Mouse (Mus musculus): ENCODE measurements around the gene Slc44a2. TPM values are rescaled to one million over a fixed set of nuclear protein-coding genes. Genes with fewer than 3 reads are reported as not detected.

Gene Slc44a2
- polyA plus RNA-seq, 2 experiments: 121 to 127 TPM

DNA sequence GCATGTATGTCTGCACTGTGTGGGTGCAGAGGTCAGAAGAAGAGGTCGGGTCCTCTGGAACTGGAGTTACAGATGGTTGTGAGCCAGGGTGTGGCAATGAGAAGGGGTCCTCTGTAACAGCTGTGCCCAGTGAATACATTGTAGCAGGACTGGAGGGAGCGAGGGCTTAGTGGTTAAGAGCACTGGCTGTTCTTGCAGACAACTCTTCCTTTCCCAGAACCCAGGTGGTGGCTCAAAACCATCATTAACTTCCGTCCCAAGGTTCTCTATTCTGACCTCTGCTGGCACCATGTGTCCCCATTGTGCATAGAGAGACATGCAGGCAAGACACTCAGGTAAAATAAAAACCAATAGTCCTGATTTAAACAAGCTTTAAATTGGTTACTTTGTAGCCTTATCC, 7.1 kb downstream of the Slc44a2 start:
- Histone ChIP-seq H3K4me1 (ENCODE audit: control insufficient read depth, insufficient read depth, low read length) (peaks cover 2% of the 10 kb centered on the region; the same call in 1 of the 2 replicates), H3K9me3 (ENCODE audit: control insufficient read depth, low read length) (no peaks in the 10 kb centered on the region; the same call in 1 of the 2 replicates), H3K4me2 (replicated peaks; ENCODE audit: low read depth, low read length, severe bottlenecking) (no peak overlapping the region), H3K4me3 (replicated peaks; ENCODE audit: low read length) (no peak overlapping the region), H3K27ac (replicated peaks; ENCODE audit: low read depth, low read length) (0 out of 2 replicates have a peak overlapping the region, but pooled peaks have one; percentile 13), H3K9ac (ENCODE audit: low read depth, low read length, severe bottlenecking) (no peak overlapping the region), H3K36me3 (ENCODE audit: control insufficient read depth, insufficient read depth, low read length) (0 out of 2 replicates have a peak, but pooled peaks cover 6% of the 10 kb centered on the region), H3K27me3 (ENCODE audit: control insufficient read depth, insufficient read depth, low read length) (no peaks in the 10 kb centered on the region)
- DNase-seq (ENCODE audit: low spot score): no peak
- ATAC-seq (ENCODE audit: low FRiP score, low read depth): no peak
- WGBS: 64% methylated on average over 3 of the region's 3 CpGs
- TF ChIP-seq POLR2A (IDR thresholded peaks at IDR 0.05; ENCODE audit: borderline replicate concordance, extremely low read depth, insufficient read depth, insufficient read length): no peak

DNA sequence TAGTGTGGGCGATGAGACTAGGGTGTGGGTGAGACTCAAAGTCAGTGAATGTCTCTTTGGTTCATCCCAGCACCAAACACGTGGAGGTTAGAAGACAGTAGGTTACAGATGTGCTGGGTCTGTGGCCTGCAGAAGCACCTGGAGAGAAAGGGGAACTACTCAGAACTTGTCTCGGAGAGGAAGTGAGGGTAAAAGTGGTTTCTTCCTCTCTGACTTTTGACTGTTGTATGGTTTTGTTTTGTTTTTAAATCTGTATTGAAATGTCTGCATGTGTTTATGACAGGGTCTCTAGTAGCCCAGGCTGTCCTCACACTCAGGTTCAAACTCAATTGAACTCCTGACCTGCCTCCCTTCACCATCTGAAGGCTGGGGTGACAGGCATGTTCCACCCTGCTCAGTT, 7.5 kb downstream of the Slc44a2 start:
- H3K4me1 ChIP-seq (ENCODE audit: control insufficient read depth, insufficient read depth, low read length): peaks cover 3% of the 10 kb centered on the region; the same call in 1 of the 2 replicates
- DNase-seq (ENCODE audit: low spot score) (no peak), ATAC-seq (ENCODE audit: low FRiP score, low read depth) (no peak)
- TF ChIP-seq POLR2A (IDR thresholded peaks at IDR 0.05; ENCODE audit: borderline replicate concordance, extremely low read depth, insufficient read depth, insufficient read length): no peak
- no peaks in the 10 kb centered on the region for H3K27me3 ChIP-seq (ENCODE audit: control insufficient read depth, insufficient read depth, low read length)
- no peak overlapping the region for H3K4me2 ChIP-seq (replicated peaks; ENCODE audit: low read depth, low read length, severe bottlenecking)
- 0 out of 2 replicates have a peak, but pooled peaks cover 6% of the 10 kb centered on the region for H3K36me3 ChIP-seq (ENCODE audit: control insufficient read depth, insufficient read depth, low read length)
- H3K9ac ChIP-seq (ENCODE audit: low read depth, low read length, severe bottlenecking): no peak overlapping the region
- 77% methylated on average over 3 of the region's 3 CpGs for WGBS
- no peaks in the 10 kb centered on the region; the same call in 1 of the 2 replicates for H3K9me3 ChIP-seq (ENCODE audit: control insufficient read depth, low read length)
- H3K4me3 ChIP-seq (replicated peaks; ENCODE audit: low read length): no peak overlapping the region
- no peak overlapping the region for H3K27ac ChIP-seq (replicated peaks; ENCODE audit: low read depth, low read length)

GRCm38 (mm10) chr9:21329041-21329440, 8.5 kb downstream of the Slc44a2 start:
- no peak for TF ChIP-seq POLR2A (IDR thresholded peaks at IDR 0.05; ENCODE audit: borderline replicate concordance, extremely low read depth, insufficient read depth, insufficient read length)
- DNase-seq (ENCODE audit: low spot score): no peak
- H3K9me3 ChIP-seq (ENCODE audit: control insufficient read depth, low read length): no peaks in the 10 kb centered on the region; the same call in 1 of the 2 replicates
- no peaks in the 10 kb centered on the region for H3K27me3 ChIP-seq (ENCODE audit: control insufficient read depth, insufficient read depth, low read length)
- no peak overlapping the region for H3K4me2 ChIP-seq (replicated peaks; ENCODE audit: low read depth, low read length, severe bottlenecking)
- peaks cover 3% of the 10 kb centered on the region; the same call in 1 of the 2 replicates for H3K4me1 ChIP-seq (ENCODE audit: control insufficient read depth, insufficient read depth, low read length)
- 84% methylated on average over 2 of the region's 5 CpGs for WGBS
- H3K4me3 ChIP-seq (replicated peaks; ENCODE audit: low read length): no peak overlapping the region
- ATAC-seq (ENCODE audit: low FRiP score, low read depth): no peak
- H3K27ac ChIP-seq (replicated peaks; ENCODE audit: low read depth, low read length): no peak overlapping the region
- H3K9ac ChIP-seq (ENCODE audit: low read depth, low read length, severe bottlenecking): no peak overlapping the region
- H3K36me3 ChIP-seq (ENCODE audit: control insufficient read depth, insufficient read depth, low read length): 0 out of 2 replicates have a peak, but pooled peaks cover 6% of the 10 kb centered on the region

- H3K9me3 ChIP-seq (ENCODE audit: control insufficient read depth, low read length): no peaks in the 10 kb centered on the region; the same call in 1 of the 2 replicates
Observed at GRCm38 (mm10) chr9:21329699-21330289, 9.3 kb downstream of the Slc44a2 start.

GRCm38 (mm10) chr9:21331365-21332140, 11.1 kb downstream of the Slc44a2 start:
- Histone ChIP-seq H3K4me1 (ENCODE audit: control insufficient read depth, insufficient read depth, low read length) (peaks cover 3% of the 10 kb centered on the region; the same call in 1 of the 2 replicates), H3K36me3 (ENCODE audit: control insufficient read depth, insufficient read depth, low read length) (0 out of 2 replicates have a peak, but pooled peaks cover under 1% of the 10 kb centered on the region), H3K4me2 (replicated peaks; ENCODE audit: low read depth, low read length, severe bottlenecking) (no peak overlapping the region), H3K4me3 (replicated peaks; ENCODE audit: low read length) (no peak overlapping the region), H3K27ac (replicated peaks; ENCODE audit: low read depth, low read length) (no peak overlapping the region), H3K27me3 (ENCODE audit: control insufficient read depth, insufficient read depth, low read length) (no peaks in the 10 kb centered on the region), H3K9ac (ENCODE audit: low read depth, low read length, severe bottlenecking) (no peak overlapping the region), H3K9me3 (ENCODE audit: control insufficient read depth, low read length) (no peaks in the 10 kb centered on the region; the same call in 1 of the 2 replicates)
- DNase-seq (ENCODE audit: low spot score): no peak
- no peak for TF ChIP-seq POLR2A (IDR thresholded peaks at IDR 0.05; ENCODE audit: borderline replicate concordance, extremely low read depth, insufficient read depth, insufficient read length)
- ATAC-seq (ENCODE audit: low FRiP score, low read depth): no peak
- 89% methylated on average over 12 of the region's 12 CpGs for WGBS

More at GRCm38 (mm10) chr9:21329699-21330289, 9.3 kb downstream of the Slc44a2 start:
- no peak overlapping the region for H3K9ac ChIP-seq (ENCODE audit: low read depth, low read length, severe bottlenecking)
- H3K4me1 ChIP-seq (ENCODE audit: control insufficient read depth, insufficient read depth, low read length): peaks cover 3% of the 10 kb centered on the region; the same call in 1 of the 2 replicates
- no peak for TF ChIP-seq POLR2A (IDR thresholded peaks at IDR 0.05; ENCODE audit: borderline replicate concordance, extremely low read depth, insufficient read depth, insufficient read length)
- WGBS: 89% methylated on average over 10 of the region's 10 CpGs
- H3K27me3 ChIP-seq (ENCODE audit: control insufficient read depth, insufficient read depth, low read length): no peaks in the 10 kb centered on the region
- ATAC-seq (ENCODE audit: low FRiP score, low read depth) (no peak), DNase-seq (ENCODE audit: low spot score) (no peak)
- H3K4me2 ChIP-seq (replicated peaks; ENCODE audit: low read depth, low read length, severe bottlenecking): no peak overlapping the region
- 0 out of 2 replicates have a peak, but pooled peaks cover 3% of the 10 kb centered on the region for H3K36me3 ChIP-seq (ENCODE audit: control insufficient read depth, insufficient read depth, low read length)
- no peak overlapping the region for H3K27ac ChIP-seq (replicated peaks; ENCODE audit: low read depth, low read length)
- no peak overlapping the region for H3K4me3 ChIP-seq (replicated peaks; ENCODE audit: low read length)
